Mouse (Mus musculus): Measurements from ENCODE around the gene D930048N14Rik. TPM values are rescaled to one million over a fixed set of nuclear protein-coding genes. Genes with fewer than 3 reads are reported as not detected.
"Not testable (repeated sequence)": the region's sequence is repeated elsewhere in the genome, so short reads cannot be mapped to it uniquely, and the experiment has no call there.

The D930048N14Rik gene
- polyA plus RNA-seq (2016; fragmentation: Nextera tagmentation; extraction: Ambion mirVana): 3.2 and 4.1 TPM in 2 replicates

- Histone ChIP-seq H3K4me1 (peaks cover 54% of the 10 kb centered on the region), H3K27me3 (ENCODE audit: low read depth, poor library complexity, severe bottlenecking) (no peaks in the 10 kb centered on the region), H3K4me3 (peak within 1 kb of the TSS; percentile 73), H3K27ac (peak within 1 kb of the TSS; percentile 87), H3K9me3 (replicated peaks) (no peaks in the 10 kb centered on the region), H3K36me3 (peaks cover 5% of the 10 kb centered on the region; the same call in 1 of the 2 replicates)
- peak; percentile 83 for DNase-seq (ENCODE audit: low spot score)
- 1% methylated on average over 68 of the region's 70 CpGs for WGBS
Measured at GRCm38 (mm10) chr11:51650691-51651515, at the start of gene D930048N14Rik, which contains the start of gene N4bp3. D930048N14Rik (plus strand) TSS chr11:51650954. N4bp3 (minus strand) TSS chr11:51650842.

DNA sequence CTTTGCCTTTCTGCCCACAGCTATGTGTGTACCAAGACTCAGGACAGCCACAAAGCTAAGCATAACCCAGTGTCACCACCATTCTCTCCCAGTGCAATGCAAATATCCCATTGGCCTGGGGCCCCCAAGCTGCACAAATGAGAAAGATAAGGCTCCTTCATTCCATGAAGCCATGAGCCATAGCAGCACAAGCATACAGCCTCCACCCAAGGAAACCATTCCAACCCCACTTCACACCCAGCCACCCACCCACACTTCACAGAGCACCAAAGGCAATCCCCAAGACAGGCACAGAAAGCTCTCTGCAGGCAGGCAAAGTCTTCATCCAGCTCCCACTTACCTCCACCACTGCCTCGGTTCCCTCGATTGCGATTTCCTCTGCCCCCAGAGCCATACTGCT lies 48.5 kb upstream of the D930048N14Rik start:
- 94% methylated on average over 3 of the region's 3 CpGs for WGBS
- Histone ChIP-seq H3K36me3 (peaks cover 88% of the 10 kb centered on the region), H3K27ac (no peak overlapping the region), H3K4me3 (0 out of 2 replicates have a peak overlapping the region, but pooled peaks have one; percentile 6), H3K4me1 (peaks cover 33% of the 10 kb centered on the region), H3K9me3 (replicated peaks) (no peaks in the 10 kb centered on the region), H3K27me3 (ENCODE audit: low read depth, poor library complexity, severe bottlenecking) (no peaks in the 10 kb centered on the region)
- DNase-seq (ENCODE audit: low spot score): no peak

DNA sequence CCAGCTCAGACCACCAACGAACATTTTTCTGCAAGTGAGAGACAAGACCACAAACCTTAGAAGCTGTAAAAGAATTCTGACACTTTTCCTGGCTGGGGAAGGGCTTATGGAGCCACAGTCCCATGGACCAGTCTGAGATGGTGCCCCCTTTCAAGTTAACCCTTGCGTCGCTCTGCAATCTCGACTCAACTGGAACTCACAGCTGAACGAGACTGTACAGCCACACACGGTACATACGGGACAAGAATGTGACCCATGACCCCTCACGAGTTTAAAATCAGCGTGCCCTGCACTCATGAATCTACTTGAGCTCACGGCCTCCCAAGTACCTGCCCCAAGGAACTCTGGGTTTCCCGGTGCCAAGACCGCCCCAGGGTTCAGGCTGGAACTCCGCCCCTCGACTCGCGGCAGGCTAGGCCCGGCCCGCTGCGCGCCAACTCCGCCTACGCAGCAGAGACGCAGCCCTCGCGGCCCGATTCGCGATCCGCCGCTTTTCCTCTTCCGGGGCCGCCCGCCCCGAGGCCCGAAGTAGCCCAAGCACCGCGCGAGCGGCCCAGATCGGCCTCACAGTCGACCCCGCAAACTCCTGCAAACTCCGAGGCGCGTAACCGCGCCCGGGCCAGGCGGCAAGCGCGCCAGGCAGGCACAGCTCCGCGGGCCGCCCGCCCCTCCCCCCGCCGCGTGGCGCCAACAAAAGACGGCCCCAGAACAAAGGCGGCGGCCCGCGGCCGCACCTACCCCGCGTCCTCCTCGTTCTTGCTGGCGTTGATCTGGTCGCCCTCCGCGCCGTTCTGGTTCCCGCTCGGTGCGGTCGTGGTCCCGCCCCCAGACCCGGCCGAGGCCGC lies 44.9 kb upstream of the D930048N14Rik start:
- DNase-seq (ENCODE audit: low spot score): peak; percentile 81
- Histone ChIP-seq H3K36me3 (peaks cover 52% of the 10 kb centered on the region), H3K9me3 (replicated peaks) (no peaks in the 10 kb centered on the region), H3K4me1 (peaks cover 37% of the 10 kb centered on the region), H3K4me3 (peak overlapping the region; percentile 86), H3K27ac (peak overlapping the region; percentile 99), H3K27me3 (ENCODE audit: low read depth, poor library complexity, severe bottlenecking) (no peaks in the 10 kb centered on the region)
- under 1% methylated on average over 81 of the region's 81 CpGs for WGBS

GRCm38 (mm10) chr11:51606447-51607095 lies 44.2 kb upstream of the D930048N14Rik start, which contains the start of gene Hnrnpab:
Hnrnpab (minus strand) TSS chr11:51606847.
- DNase-seq (ENCODE audit: low spot score): peak; percentile 99
- Histone ChIP-seq H3K4me3 (peak within 1 kb of the TSS; percentile 86), H3K27ac (peak within 1 kb of the TSS; percentile 99), H3K4me1 (peaks cover 35% of the 10 kb centered on the region), H3K36me3 (peaks cover 45% of the 10 kb centered on the region), H3K27me3 (ENCODE audit: low read depth, poor library complexity, severe bottlenecking) (no peaks in the 10 kb centered on the region), H3K9me3 (replicated peaks) (no peaks in the 10 kb centered on the region)
- under 1% methylated on average over 90 of the region's 91 CpGs for WGBS

- DNase-seq (ENCODE audit: low spot score): no peak
- peaks cover 30% of the 10 kb centered on the region for H3K4me1 ChIP-seq
- peaks cover 38% of the 10 kb centered on the region for H3K36me3 ChIP-seq
- WGBS: 15% methylated on average over 15 of the region's 15 CpGs
- H3K27ac ChIP-seq: peak overlapping the region; percentile 99
- no peaks in the 10 kb centered on the region for H3K9me3 ChIP-seq (replicated peaks)
- H3K27me3 ChIP-seq (ENCODE audit: low read depth, poor library complexity, severe bottlenecking): no peaks in the 10 kb centered on the region
- H3K4me3 ChIP-seq: peak overlapping the region; percentile 86
Measured at GRCm38 (mm10) chr11:51607096-51607738, 43.5 kb upstream of the D930048N14Rik start.

- peaks cover 15% of the 10 kb centered on the region for H3K4me1 ChIP-seq
- no peaks in the 10 kb centered on the region for H3K27me3 ChIP-seq (ENCODE audit: low read depth, poor library complexity, severe bottlenecking)
- no peak overlapping the region for H3K4me3 ChIP-seq
- H3K36me3 ChIP-seq: peaks cover 16% of the 10 kb centered on the region
- WGBS: 85% methylated on average over 3 of the region's 3 CpGs
- no peak overlapping the region for H3K27ac ChIP-seq
- H3K9me3 ChIP-seq (replicated peaks): no peaks in the 10 kb centered on the region
- DNase-seq (ENCODE audit: low spot score): no peak
Measured at GRCm38 (mm10) chr11:51609266-51609909, 41.4 kb upstream of the D930048N14Rik start.

DNA sequence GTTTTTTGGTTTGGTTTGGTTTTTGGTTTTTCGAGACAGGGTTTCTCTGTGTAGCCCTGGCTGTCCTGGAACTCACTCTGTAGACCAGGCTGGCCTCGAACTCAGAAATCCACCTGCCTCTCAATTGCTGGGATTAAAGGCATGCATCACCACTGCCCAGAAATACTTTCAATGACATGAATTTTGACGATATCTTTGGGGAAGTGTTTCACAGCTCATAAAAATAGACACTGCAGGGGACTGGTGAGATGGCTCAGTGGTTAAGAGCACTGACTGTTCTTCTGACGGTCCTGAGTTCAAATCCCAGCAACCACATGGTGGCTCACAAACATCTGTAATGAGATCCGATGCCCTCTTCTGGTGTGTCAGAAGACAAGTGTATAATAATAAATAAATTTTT lies 40.8 kb upstream of the D930048N14Rik start:
- Histone ChIP-seq H3K36me3 (peaks cover 11% of the 10 kb centered on the region), H3K4me1 (peaks cover 15% of the 10 kb centered on the region)
- 89% methylated on average over 5 of the region's 5 CpGs for WGBS
- DNase-seq (ENCODE audit: low spot score); H3K27ac ChIP-seq; H3K4me3 ChIP-seq; H3K9me3 ChIP-seq (replicated peaks); H3K27me3 ChIP-seq (ENCODE audit: low read depth, poor library complexity, severe bottlenecking): not testable (repeated sequence)

DNA sequence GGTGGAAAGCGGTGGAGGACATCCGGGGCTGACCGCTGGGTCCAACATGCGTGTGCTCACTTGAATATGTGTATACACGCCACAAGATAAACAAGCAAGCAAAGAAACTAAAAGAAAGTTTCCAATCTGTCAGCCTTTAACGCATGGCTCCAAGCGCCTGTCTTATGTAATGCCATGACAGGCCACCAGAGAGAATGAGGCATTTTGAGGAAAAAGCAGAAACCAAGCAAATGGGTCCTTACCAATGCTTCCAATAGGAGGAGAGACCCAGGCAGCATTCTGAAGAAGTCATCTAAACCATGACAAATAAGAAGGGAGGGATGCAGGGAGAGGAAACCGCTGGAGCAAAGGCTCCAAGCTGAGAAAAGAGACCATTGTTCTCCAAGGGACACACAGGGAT lies 36.5 kb upstream of the D930048N14Rik start:
- peak overlapping the region; percentile 85; the same call in 1 of the 2 replicates for H3K27ac ChIP-seq
- peaks cover 29% of the 10 kb centered on the region for H3K4me1 ChIP-seq
- H3K9me3 ChIP-seq (replicated peaks): no peaks in the 10 kb centered on the region
- 87% methylated on average over 8 of the region's 8 CpGs for WGBS
- DNase-seq (ENCODE audit: low spot score): no peak
- H3K36me3 ChIP-seq: no peaks in the 10 kb centered on the region
- no peak overlapping the region for H3K4me3 ChIP-seq
- no peaks in the 10 kb centered on the region for H3K27me3 ChIP-seq (ENCODE audit: low read depth, poor library complexity, severe bottlenecking)

DNA sequence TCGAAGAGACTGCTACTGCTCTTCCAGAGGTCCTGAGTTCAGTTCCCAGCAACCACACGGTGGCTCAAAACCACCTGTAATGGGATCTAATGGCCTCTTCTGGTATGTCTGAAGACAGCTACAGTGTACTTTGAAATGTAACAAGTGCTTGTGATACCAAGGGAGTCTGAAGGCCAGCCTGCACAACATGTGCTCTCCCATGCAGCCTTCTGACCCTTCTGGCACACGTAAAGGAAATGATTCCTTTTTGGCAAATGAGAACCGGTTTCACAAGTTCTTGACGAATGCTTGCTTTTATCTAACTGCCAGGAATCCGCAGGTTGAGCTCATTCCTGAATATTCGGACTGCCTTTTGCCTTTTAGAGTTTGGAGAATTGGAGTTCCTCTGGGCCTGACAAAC lies 35.6 kb upstream of the D930048N14Rik start:
- peak overlapping the region; percentile 46 for H3K4me3 ChIP-seq
- peaks cover 31% of the 10 kb centered on the region for H3K4me1 ChIP-seq
- H3K27ac ChIP-seq: peak overlapping the region; percentile 85
- 45% methylated on average over 7 of the region's 7 CpGs for WGBS
- no peaks in the 10 kb centered on the region for H3K36me3 ChIP-seq
- DNase-seq (ENCODE audit: low spot score): no peak
- H3K9me3 ChIP-seq (replicated peaks): no peaks in the 10 kb centered on the region
- no peaks in the 10 kb centered on the region for H3K27me3 ChIP-seq (ENCODE audit: low read depth, poor library complexity, severe bottlenecking)

DNA sequence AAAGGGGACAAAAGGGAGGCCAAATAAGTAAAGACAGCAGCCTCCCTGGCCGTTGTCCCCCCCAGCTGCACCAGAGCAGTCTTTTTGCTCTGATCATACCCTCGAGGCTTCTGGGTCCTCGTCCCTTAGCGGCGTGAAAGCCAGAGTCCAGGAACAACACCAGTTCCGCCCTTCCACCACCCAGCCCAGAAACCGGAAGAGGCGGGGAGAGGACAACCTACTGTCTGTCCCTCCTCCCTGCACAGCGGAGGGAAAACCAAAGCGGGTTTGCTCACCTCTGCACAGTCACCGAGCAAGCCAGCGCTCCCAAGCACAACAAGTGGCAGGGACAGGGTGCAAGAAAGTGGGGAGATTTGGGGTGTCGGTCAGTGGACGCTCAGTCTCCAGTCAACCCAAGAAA lies 35.2 kb upstream of the D930048N14Rik start:
- peak overlapping the region; percentile 46 for H3K4me3 ChIP-seq
- no peaks in the 10 kb centered on the region for H3K27me3 ChIP-seq (ENCODE audit: low read depth, poor library complexity, severe bottlenecking)
- peak overlapping the region; percentile 85 for H3K27ac ChIP-seq
- no peaks in the 10 kb centered on the region for H3K9me3 ChIP-seq (replicated peaks)
- peaks cover 36% of the 10 kb centered on the region for H3K4me1 ChIP-seq
- DNase-seq (ENCODE audit: low spot score): peak; percentile 74
- no peaks in the 10 kb centered on the region for H3K36me3 ChIP-seq
- WGBS: 6% methylated on average over 14 of the region's 14 CpGs

DNA sequence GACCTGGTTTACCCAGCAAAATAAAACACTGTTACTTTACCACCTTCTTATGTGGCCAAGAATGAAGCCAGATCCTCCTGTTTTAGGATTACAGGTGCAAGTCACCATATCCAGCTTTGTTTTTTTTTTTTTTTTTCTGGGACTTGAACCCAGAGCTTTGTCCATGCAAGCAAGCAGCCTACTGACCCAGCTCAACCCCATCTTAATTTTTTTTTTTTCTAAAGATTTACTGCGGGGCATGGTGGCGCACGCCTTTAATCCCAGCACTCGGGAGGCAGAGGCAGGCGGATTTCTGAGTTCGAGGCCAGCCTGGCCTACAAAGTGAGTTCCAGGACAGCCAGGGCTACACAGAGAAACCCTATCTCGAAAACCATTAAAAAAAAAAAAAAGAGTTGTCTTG lies 34.6 kb upstream of the D930048N14Rik start:
- Histone ChIP-seq H3K27ac (peak overlapping the region; percentile 85; the same call in 1 of the 2 replicates), H3K4me3 (peak overlapping the region; percentile 46), H3K4me1 (peaks cover 41% of the 10 kb centered on the region)
- not testable (repeated sequence) for H3K36me3 ChIP-seq; H3K27me3 ChIP-seq (ENCODE audit: low read depth, poor library complexity, severe bottlenecking); DNase-seq (ENCODE audit: low spot score); H3K9me3 ChIP-seq (replicated peaks)
- WGBS: 93% methylated on average over 7 of the region's 7 CpGs

Data from limb, embryonic 10.5 days (tissue).